Mouse (Mus musculus) midbrain, embryonic 12.5 days (tissue): ENCODE measurements around the gene Tsnaxip1. TPM values are rescaled to one million over a fixed set of nuclear protein-coding genes. Genes with fewer than 3 reads are reported as not detected.

ENCODE experiments used
- ATAC-seq: fragments of 200-750 bp; cut with Nextera tagmentation; 2 replicates; pipeline ENCODE4 v1.8.0; 2017; ENCODE audit warnings: low read depth, moderate TSS enrichment, moderate library complexity; ENCODE audit not compliant: low FRiP score
- H3K27ac ChIP-seq: fragments of 300-500 bp; sonication (generic); replicated peaks from 2 replicates; pipeline ENCODE4 v1.5.1; 2016; ENCODE audit warnings: mild to moderate bottlenecking
- H3K27me3 ChIP-seq: fragments of 300-500 bp; sonication (generic); 2 replicates; pipeline ENCODE4 v1.6.1; 2016; ENCODE audit warnings: mild to moderate bottlenecking
- H3K36me3 ChIP-seq: fragments of 300-500 bp; sonication (generic); 2 replicates; pipeline ENCODE4 v1.6.1; 2016
- H3K4me1 ChIP-seq: fragments of 300-500 bp; sonication (generic); 2 replicates; pipeline ENCODE4 v1.6.1; 2016
- H3K4me2 ChIP-seq: fragments of 300-500 bp; sonication (generic); replicated peaks from 2 replicates; pipeline ENCODE4 v1.6.1; 2016; ENCODE audit warnings: mild to moderate bottlenecking, moderate library complexity
- H3K4me3 ChIP-seq: fragments of 300-500 bp; sonication (generic); 2 replicates; pipeline ENCODE4 v1.5.1; 2016; ENCODE audit warnings: mild to moderate bottlenecking
- H3K9ac ChIP-seq: fragments of 300-500 bp; sonication (generic); replicated peaks from 2 replicates; pipeline ENCODE4 v1.6.1; 2016; ENCODE audit warnings: mild to moderate bottlenecking, moderate library complexity
- H3K9me3 ChIP-seq: fragments of 300-500 bp; sonication (generic); 2 replicates; pipeline ENCODE4 v1.6.1; 2016; ENCODE audit warnings: mild to moderate bottlenecking
- WGBS: fragments of 180-500 bp; shearing (Covaris S2); methylation state at CpG from one replicate; pipeline ENCODE4 v1.1.7; 2016; 5-methylcytosine and 5-hydroxymethylcytosine counted together
- polyA plus RNA-seq: library from polyadenylated mRNA; unstranded; fragments of >200 nt; fragmentation: Nextera tagmentation; extraction: Ambion mirVana; gene quantifications from 2 replicates; pipeline ENCODE4 v1.2.1, GENCODE M21; 2016

Tsnaxip1 gene
- polyA plus RNA-seq, 1 experiment from 2014 or later: 0.22 TPM

DNA sequence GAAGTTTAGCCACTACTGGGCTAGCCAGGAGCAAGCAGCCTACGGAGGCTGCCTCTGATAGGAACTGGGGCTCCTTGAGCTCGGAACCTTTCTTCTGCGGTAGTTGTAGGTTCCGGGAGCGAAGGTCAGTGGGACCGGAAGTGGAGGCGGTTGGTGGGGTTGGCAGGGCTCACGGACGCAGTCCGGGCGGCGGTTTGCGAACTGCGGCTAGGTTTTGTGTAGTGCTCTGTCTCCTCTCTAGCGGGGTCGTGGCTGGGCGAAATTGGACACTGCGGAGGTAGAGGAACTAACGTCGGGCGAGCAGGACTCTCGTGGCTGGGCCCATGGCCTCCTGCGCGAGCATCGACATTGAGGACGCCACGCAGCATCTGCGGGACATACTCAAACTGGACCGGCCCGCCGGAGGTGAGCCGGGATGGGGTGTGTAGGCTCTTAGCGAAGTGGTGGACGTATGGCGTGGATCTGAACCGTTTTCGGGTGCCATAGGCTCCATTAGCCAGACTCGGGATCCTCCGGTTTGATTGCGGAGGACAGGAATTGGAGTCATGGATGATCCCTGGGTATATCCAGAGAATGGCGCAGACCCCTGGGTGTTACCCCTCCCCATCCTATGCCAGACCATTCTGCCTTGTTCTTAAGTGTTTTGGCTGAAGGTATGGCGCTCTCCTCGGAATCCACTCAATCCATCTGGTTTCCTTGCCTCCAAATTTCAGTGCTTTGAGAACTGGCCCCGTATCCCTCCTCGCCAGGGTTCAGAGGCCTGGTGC lies 53.4 kb downstream of the Tsnaxip1 start, which contains the start of gene Edc4:
TSS of gene Edc4 (plus strand) at position 128 of the 767 bp plus-strand sequence.
- H3K9me3 ChIP-seq: no peaks in the 10 kb centered on the region
- peak within 1 kb of the TSS; percentile 92 for H3K4me2 ChIP-seq
- no peaks in the 10 kb centered on the region for H3K27me3 ChIP-seq
- WGBS: under 1% methylated on average over 45 of the region's 45 CpGs
- peak within 1 kb of the TSS; percentile 92 for H3K9ac ChIP-seq
- peak within 1 kb of the TSS; percentile 49; the same call in 1 of the 2 replicates for H3K27ac ChIP-seq
- peaks cover 54% of the 10 kb centered on the region for H3K36me3 ChIP-seq
- peaks cover 26% of the 10 kb centered on the region for H3K4me1 ChIP-seq
- peak within 1 kb of the TSS; percentile 92 for H3K4me3 ChIP-seq
- ATAC-seq: peak; percentile 80

DNA sequence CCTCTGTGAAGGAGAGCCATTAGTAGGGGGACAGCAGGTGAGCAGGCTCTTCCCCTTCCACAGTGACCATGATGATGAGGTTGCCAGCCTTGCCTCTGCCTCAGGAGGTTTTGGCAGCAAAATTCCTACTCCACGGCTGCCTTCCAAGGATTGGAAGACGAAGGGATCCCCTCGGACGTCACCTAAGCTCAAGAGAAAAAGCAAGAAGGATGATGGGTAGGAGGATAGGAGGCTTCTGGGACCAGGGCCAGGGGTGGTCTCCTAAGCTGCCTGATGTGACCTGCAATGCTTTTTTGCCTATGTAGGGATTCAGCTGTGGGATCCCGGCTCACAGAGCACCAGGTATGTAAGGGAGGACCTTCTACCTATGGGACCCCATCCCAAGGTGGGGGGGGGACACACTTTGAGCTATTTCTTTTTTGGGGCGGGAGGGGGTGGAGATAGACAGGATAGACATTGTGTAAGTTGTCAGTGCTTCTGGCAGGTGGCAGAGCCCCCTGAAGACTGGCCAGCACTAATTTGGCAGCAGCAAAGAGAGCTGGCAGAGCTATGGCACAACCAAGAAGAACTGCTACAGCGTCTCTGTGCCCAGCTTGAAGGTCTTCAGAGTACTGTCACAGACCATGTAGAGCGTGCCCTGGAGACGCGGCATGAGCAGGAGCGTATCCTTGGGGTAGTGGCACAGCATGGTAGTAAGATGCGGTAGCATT lies 62.4 kb downstream of the Tsnaxip1 start:
- Histone ChIP-seq H3K27ac (no peak overlapping the region), H3K9me3 (no peaks in the 10 kb centered on the region), H3K4me3 (no peak overlapping the region), H3K9ac (no peak overlapping the region), H3K4me1 (peaks cover 7% of the 10 kb centered on the region), H3K36me3 (peaks cover 83% of the 10 kb centered on the region), H3K27me3 (no peaks in the 10 kb centered on the region), H3K4me2 (no peak overlapping the region)
- WGBS: 94% methylated on average over 12 of the region's 12 CpGs
- ATAC-seq: no peak

- Histone ChIP-seq H3K27me3 (no peaks in the 10 kb centered on the region), H3K27ac (no peak overlapping the region), H3K4me2 (no peak overlapping the region), H3K4me3 (no peak overlapping the region), H3K4me1 (peaks cover 7% of the 10 kb centered on the region), H3K36me3 (peaks cover 75% of the 10 kb centered on the region), H3K9ac (no peak overlapping the region), H3K9me3 (no peaks in the 10 kb centered on the region)
- ATAC-seq: no peak
- 95% methylated on average over 6 of the region's 6 CpGs for WGBS
These were observed 63.3 kb downstream of the Tsnaxip1 start for GRCm38 (mm10) chr8:105890870-105891269.

DNA sequence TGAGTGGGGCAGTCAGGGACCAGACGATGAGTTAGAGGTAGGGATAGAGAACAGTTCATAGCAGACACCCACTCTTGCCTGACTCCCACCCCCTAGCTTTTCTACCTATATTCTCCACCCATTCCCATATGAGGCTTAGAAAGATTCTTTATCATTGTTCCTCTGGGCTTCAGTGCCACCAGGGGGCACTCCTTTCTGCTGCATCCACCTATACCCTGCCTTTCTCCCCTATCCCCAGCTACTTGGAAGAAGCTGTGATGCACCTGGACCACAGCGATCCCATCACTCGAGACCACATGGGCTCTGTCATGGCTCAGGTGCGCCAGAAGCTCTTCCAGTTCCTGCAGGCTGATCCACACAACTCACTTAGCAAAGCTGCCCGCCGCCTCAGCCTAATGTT lies 64.9 kb downstream of the Tsnaxip1 start:
- Histone ChIP-seq H3K4me1 (peaks cover 7% of the 10 kb centered on the region), H3K9ac (no peak overlapping the region), H3K27ac (no peak overlapping the region), H3K27me3 (no peaks in the 10 kb centered on the region), H3K9me3 (no peaks in the 10 kb centered on the region), H3K36me3 (peaks cover 60% of the 10 kb centered on the region), H3K4me2 (no peak overlapping the region), H3K4me3 (no peak overlapping the region)
- 89% methylated on average over 6 of the region's 6 CpGs for WGBS
- 0 out of 2 replicates have a peak, but pooled peaks have one; percentile 7 for ATAC-seq

GRCm38 (mm10) chr8:105893339-105893738 lies 65.8 kb downstream of the Tsnaxip1 start, which contains the start of gene Nrn1l:
TSS of gene Nrn1l (plus strand) at chr8:105893567.
- peaks cover 7% of the 10 kb centered on the region for H3K4me1 ChIP-seq
- 5% methylated on average over 11 of the region's 11 CpGs for WGBS
- H3K9me3 ChIP-seq: no peaks in the 10 kb centered on the region
- H3K4me2 ChIP-seq: peak within 1 kb of the TSS; percentile 35
- peaks cover 51% of the 10 kb centered on the region for H3K36me3 ChIP-seq
- peak; percentile 95 for ATAC-seq
- peak within 1 kb of the TSS; percentile 31; the same call in 1 of the 2 replicates for H3K27ac ChIP-seq
- no peaks in the 10 kb centered on the region for H3K27me3 ChIP-seq
- H3K9ac ChIP-seq: peak within 1 kb of the TSS; percentile 35; the same call in 1 of the 2 replicates
- no peak within 1 kb of the TSS for H3K4me3 ChIP-seq

Other genes starting within 250 kb of the Tsnaxip1 start
- 19.5 and 21.7 TPM in 2 replicates for gene Ripor1, start 222.5 kb upstream of the Tsnaxip1 start, polyA plus RNA-seq
- gene Ctcf, start 191.2 kb upstream of the Tsnaxip1 start, polyA plus RNA-seq: 157 TPM in 2 replicates
- gene Agrp, start 190.3 kb upstream of the Tsnaxip1 start, polyA plus RNA-seq: 1.3 TPM in 1 of 2 replicates, not detected in the other
- 8.7 and 9.0 TPM in 2 replicates for gene Carmil2, start 141.5 kb upstream of the Tsnaxip1 start, polyA plus RNA-seq
- 82.8 and 89.5 TPM in 2 replicates for gene Acd, start 126.6 kb upstream of the Tsnaxip1 start, polyA plus RNA-seq
- gene Pard6a, start 126.6 kb upstream of the Tsnaxip1 start, polyA plus RNA-seq: 31.7 and 32.7 TPM in 2 replicates
- 0.27 TPM in 1 of 2 replicates, not detected in the other for gene 4933405L10Rik, start 120.1 kb upstream of the Tsnaxip1 start, polyA plus RNA-seq
- 28.6 and 32.6 TPM in 2 replicates for gene Enkd1, start 119.5 kb upstream of the Tsnaxip1 start, polyA plus RNA-seq
- gene Gfod2, start 69.1 kb upstream of the Tsnaxip1 start, polyA plus RNA-seq: 52.9 and 58.8 TPM in 2 replicates
- gene Ranbp10, start 381 bp upstream of the Tsnaxip1 start, polyA plus RNA-seq: 15.0 and 15.1 TPM in 2 replicates
- gene Cenpt, start 25.5 kb downstream of the Tsnaxip1 start, polyA plus RNA-seq: 66.3 and 67.0 TPM in 2 replicates
- gene Thap11, start 27.4 kb downstream of the Tsnaxip1 start, polyA plus RNA-seq: 76.7 and 78.6 TPM in 2 replicates
- gene Nutf2, start 32.8 kb downstream of the Tsnaxip1 start, polyA plus RNA-seq: 280 and 286 TPM in 2 replicates
- 73.3 and 75.9 TPM in 2 replicates for gene Edc4, start 53.1 kb downstream of the Tsnaxip1 start, polyA plus RNA-seq
- gene Nrn1l, start 65.8 kb downstream of the Tsnaxip1 start, polyA plus RNA-seq: 0.43 and 0.82 TPM in 2 replicates
- gene Pskh1, start 72.7 kb downstream of the Tsnaxip1 start, polyA plus RNA-seq: 23.0 and 23.2 TPM in 2 replicates
- gene Ctrl, start 106.1 kb downstream of the Tsnaxip1 start, polyA plus RNA-seq: 2.3 and 3.4 TPM in 2 replicates
- 21.4 and 25.8 TPM in 2 replicates for gene Psmb10, start 110.7 kb downstream of the Tsnaxip1 start, polyA plus RNA-seq
- gene Lcat, start 115.7 kb downstream of the Tsnaxip1 start, polyA plus RNA-seq: 0.45 and 0.99 TPM in 2 replicates
- gene Slc12a4, start 138.4 kb downstream of the Tsnaxip1 start, polyA plus RNA-seq: 11.4 and 12.7 TPM in 2 replicates
- gene Dpep3, start 151.7 kb downstream of the Tsnaxip1 start, polyA plus RNA-seq: not detected in 2 replicates
- 15.9 and 17.8 TPM in 2 replicates for gene Dus2, start 163.6 kb downstream of the Tsnaxip1 start, polyA plus RNA-seq
- gene Dpep2nb, start 178.2 kb downstream of the Tsnaxip1 start, polyA plus RNA-seq: 0.22 TPM in 1 of 2 replicates, not detected in the other
- 19.7 and 19.8 TPM in 2 replicates for gene Ddx28, start 184.2 kb downstream of the Tsnaxip1 start, polyA plus RNA-seq
- gene Nfatc3, start 231.1 kb downstream of the Tsnaxip1 start, polyA plus RNA-seq: 5.3 and 6.0 TPM in 2 replicates